Mouse (Mus musculus) embryonic stem cell, embryonic (primary cell): ENCODE measurements around the gene St7.

Experiments
- CTCF ChIA-PET, 4 experiments: fragments of 300-600 bp in 2 of 4; fragments of 350-600 bp in 2 of 4; sonication (Branson Sonifier 250); formaldehyde crosslinking; loops; one replicate each; lab custom pipeline; 2022; ENCODE audit warnings: inconsistent platforms in 2 of 4; lab: Charles Lee
- POLR2A ChIA-PET, 4 experiments: fragments of 300-600 bp in 2 of 4; fragments of 350-600 bp in 2 of 4; sonication (Branson Sonifier 250); formaldehyde crosslinking; loops; one replicate each; lab custom pipeline; 2022; ENCODE audit warnings: antibody characterized with exemption in 4 of 4, inconsistent platforms in 1 of 4; lab: Charles Lee

The St7 gene

DNA sequence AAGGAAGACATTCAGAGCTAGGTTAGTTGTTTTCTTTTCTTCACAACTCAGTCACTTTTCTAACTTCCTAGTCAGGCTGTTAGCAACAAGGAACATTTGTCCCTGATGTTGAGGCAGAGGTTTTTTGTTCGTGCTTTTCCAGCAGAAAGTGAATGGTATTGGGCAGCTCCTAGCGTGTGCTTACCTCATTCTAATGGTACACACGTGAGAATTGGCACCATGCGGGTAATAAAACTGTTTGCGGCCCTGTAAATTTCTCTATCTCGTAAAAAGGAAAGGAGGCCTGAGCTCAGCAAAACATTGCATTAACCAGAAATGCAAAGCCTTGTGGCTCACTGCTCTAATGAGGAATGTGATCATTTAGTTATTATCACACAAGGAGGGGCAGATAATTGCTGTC is 143.0 kb downstream of the St7 start:
- CTCF ChIA-PET: no interaction called here
- POLR2A ChIA-PET: no interaction called here

GRCm38 (mm10) chr6:17837676-17838075 is 144.9 kb downstream of the St7 start:
- ChIA-PET CTCF (interaction anchor here in 1 of 4 experiments (0.6 kb wide), 1 partner anchor 53 kb away, joined by 3 read pairs; no protein-coding TSS in a partner anchor), POLR2A (interaction anchor here in 1 of 4 experiments (1.2 kb wide), 1 partner anchor 49 kb away, joined by 3 read pairs; no protein-coding TSS in a partner anchor)

- ChIA-PET CTCF (no interaction called here), POLR2A (interaction anchor here in 3 of 4 experiments (0.5 to 1.8 kb wide), 17 partner anchors 9 to 520 kb away, joined by 3 to 5 read pairs (median 3); partner anchors contain the start of gene St7 (in 1 of the 3))
Measured at GRCm38 (mm10) chr6:17840431-17840830, 147.7 kb downstream of the St7 start.

DNA sequence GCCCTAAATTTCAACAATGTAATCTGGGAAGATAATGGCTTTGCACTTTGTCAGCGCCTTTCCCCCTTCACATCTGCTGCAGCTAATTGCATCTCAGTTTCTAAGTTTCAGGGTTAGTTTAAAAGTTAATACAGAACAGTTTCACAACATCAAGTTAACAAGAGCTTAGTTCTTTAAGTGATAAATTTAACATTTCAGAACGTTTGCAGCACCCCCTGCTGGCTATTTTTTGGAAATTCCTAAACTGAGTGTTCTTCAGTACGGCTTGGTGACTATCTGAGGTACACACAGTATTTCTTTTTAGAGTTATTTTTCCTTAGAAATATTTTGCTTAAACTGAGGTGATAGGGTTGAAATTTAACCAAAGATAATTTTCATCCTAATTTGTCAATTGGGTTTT is 150.0 kb downstream of the St7 start:
- ChIA-PET POLR2A (interaction anchor here in 1 of 4 experiments (1.0 to 1.2 kb wide), 2 partner anchors 10 to 29 kb away, joined by 3 read pairs; no protein-coding TSS in a partner anchor), CTCF (interaction anchor here in 2 of 4 experiments (0.7 to 1.8 kb wide), 7 partner anchors 113 to 187 kb away, joined by 3 to 4 read pairs (median 3); partner anchors contain the start of gene Wnt2 (in 1 of the 2))

DNA sequence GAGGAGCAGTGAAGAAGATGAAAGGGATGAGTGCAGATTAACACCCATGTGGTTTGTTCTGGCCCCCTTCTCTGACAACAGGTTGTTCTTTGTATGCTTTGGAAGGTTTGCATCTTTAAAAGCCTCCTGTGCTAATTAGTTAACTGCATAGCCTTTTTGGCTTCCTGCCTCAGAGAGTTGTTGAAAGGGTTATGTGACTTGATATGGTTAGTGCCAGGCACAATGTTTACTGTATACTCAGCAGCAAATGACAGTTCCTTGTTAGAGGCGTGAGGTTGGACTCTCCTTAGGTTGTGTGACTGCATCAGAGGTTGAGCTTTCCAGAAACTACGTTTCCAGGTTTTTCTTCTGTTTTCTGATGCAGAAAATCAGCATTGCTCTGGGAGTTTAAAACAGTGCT is 158.6 kb downstream of the St7 start:
- ChIA-PET CTCF (no interaction called here), POLR2A (no interaction called here)

- POLR2A ChIA-PET: no interaction called here
- CTCF ChIA-PET: interaction anchor here in 1 of 4 experiments (0.7 kb wide), 1 partner anchor 148 kb away, joined by 4 read pairs; no protein-coding TSS in a partner anchor
Measured at GRCm38 (mm10) chr6:17853587-17854274, 161.0 kb downstream of the St7 start.

- ChIA-PET CTCF (no interaction called here), POLR2A (no interaction called here)
Measured at GRCm38 (mm10) chr6:17855616-17856015, 162.9 kb downstream of the St7 start.

DNA sequence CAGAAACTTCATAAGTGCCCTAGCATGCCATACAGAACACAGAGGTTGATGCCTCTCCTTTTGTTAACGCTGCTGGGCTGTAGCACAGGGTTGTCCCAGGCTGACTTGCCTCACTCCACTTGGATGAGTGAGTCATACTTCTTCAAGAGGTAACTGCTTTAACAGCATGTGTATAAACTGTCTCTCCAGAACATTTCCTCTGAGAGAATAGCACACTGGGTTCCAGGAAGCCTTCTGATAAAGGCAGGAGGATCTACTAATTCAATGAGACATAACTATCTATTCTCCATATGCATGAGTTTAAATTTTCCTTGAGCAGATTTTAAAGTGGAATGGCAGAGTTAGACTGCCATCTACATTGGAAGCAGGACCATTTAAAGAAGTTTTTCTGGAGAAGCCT is 166.8 kb downstream of the St7 start:
- ChIA-PET CTCF (no interaction called here), POLR2A (no interaction called here)

DNA sequence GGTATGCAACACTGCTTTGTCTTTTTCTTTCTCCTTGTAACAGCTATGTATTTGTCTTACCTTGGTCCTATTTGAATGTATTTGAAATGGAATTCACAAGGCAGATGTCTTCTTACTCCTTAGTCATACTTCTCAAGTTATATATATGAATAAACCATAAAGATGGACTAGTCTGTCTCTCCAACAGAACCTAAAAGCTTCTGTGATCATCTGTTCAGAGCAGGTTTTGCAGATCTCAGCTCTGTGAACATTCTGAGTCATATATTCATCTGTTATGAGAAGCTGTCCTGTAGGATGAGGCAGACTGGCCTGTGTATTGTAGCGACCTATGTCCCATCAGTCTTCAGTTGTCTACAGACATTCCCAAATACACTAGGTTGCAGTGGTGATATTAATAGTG is 167.7 kb downstream of the St7 start:
- ChIA-PET POLR2A (no interaction called here), CTCF (no interaction called here)

DNA sequence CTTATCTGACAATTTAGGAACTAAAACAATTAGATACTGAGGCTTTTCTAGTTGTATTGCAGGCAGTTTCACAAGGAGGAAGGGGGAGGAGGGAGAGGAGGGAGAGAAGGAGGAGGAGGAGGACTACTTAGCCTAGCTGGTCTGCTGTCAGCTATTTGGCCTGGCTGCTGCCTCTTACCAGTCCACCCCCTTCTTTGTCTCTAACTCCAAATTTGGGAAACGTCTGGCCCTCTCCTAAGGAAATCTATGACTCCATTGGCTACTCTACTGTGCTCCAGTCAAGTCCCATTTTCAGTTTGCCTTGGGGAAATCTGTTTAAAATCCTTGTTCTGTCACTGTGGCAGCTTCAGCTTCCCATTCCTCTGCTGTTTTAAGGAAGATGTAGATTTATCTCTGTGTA is 175.1 kb downstream of the St7 start:
- ChIA-PET CTCF (no interaction called here), POLR2A (no interaction called here)

DNA sequence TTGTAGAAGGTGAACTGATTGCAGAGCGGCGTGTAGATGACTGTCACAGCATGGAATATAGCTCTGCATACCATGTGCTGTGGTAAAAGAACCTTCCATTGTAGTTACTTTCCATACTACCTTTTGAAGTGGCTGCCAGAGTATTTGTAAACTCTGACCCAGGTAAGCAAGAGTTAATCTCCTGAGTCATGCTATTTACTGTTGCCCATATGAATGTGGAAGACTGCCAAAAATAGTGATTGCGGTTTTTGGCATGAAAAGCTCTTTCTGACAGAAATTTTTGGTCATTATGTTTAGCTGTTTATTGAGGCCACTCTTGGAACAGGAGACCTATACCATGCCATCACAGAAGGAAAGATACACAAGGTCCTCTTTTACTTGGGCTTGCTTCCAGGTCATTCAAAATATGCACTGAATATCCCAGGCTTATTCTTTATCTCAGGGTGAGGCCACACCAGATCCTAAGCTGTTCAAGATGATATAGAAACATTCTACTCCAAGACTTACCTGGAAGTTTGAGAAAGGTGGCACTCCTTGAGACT is 179.2 kb downstream of the St7 start:
- ChIA-PET POLR2A (interaction anchor here in 1 of 4 experiments (1.3 to 1.7 kb wide), 2 partner anchors 29 to 31 kb away, joined by 3 to 4 read pairs; no protein-coding TSS in a partner anchor), CTCF (interaction anchor here in 1 of 4 experiments (1.0 kb wide), 1 partner anchor 566 kb away, joined by 3 read pairs; no protein-coding TSS in a partner anchor)

DNA sequence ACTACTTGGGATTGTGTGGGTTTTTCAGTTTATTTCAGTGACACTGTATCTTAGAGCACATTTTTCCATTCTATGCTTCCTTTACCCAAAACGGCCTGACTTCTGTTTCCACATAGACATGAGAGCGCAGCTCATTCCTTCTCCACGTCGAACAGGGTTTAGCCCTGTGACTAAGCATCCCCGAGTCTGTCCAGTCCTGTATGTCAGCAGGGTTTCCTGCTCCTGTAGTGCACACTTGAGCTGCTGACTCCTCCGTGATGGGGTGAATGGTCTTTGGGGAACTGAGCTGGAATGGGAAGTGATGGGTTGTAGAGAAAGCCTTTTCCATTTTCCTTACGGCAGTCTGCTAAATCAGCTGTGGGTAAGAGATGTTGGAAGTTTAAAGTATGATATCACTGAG is 182.9 kb downstream of the St7 start:
- POLR2A ChIA-PET: interaction anchor here in 1 of 4 experiments (0.5 kb wide), 1 partner anchor 631 kb away, joined by 3 read pairs; no protein-coding TSS in a partner anchor
- CTCF ChIA-PET: no interaction called here

DNA sequence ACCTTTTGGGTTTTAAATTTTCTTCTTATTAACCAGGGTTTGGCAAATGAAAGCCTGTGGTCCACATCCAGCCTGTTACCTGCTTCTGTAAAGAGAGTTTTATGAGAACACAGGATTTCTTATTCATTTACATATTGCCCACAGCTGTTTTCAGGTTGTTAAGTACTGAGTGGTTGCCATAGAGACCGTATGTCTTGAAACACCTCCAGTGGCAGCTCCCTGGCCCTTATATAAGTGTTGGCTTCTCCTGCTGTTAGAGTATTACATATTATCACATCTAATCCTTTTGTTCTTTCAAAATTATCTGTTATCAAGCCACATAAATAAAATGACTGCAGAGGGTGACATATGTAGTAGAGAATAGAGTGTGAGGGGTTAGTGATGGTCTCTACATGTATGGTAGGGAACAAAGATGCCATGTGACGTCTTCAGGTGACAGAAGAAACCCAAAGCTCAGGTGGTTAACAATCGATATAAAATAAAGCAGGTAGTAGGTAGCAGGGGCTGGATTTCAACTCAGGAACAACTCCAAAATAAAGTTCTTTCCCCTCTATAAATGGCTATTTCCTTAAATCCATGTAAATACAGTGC is 183.4 kb downstream of the St7 start:
- CTCF ChIA-PET: no interaction called here
- POLR2A ChIA-PET: interaction anchor here in 1 of 4 experiments (0.5 kb wide), 1 partner anchor 631 kb away, joined by 3 read pairs; no protein-coding TSS in a partner anchor

- CTCF ChIA-PET: no interaction called here
- POLR2A ChIA-PET: no interaction called here
Measured at GRCm38 (mm10) chr6:17876670-17877179, 184.0 kb downstream of the St7 start.

DNA sequence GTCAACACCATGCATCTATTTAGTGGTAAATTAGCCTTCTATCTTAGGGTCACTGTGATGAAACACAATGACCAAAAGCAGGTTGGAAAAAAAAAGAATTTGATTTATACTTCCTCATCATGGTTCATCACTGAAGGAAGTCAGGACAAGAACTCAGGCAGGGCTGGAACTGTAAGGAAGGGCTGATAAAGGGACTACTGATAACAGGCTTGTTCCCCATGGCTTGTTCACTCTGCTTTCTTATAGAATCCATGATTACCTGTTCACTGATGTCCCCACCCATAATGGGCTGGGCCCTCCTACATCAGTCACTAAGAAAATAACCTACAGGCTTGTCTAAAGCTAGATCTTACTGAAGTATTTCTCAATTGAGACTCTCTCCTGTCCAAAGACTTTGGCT is 190.2 kb downstream of the St7 start:
- ChIA-PET CTCF (no interaction called here), POLR2A (no interaction called here)

DNA sequence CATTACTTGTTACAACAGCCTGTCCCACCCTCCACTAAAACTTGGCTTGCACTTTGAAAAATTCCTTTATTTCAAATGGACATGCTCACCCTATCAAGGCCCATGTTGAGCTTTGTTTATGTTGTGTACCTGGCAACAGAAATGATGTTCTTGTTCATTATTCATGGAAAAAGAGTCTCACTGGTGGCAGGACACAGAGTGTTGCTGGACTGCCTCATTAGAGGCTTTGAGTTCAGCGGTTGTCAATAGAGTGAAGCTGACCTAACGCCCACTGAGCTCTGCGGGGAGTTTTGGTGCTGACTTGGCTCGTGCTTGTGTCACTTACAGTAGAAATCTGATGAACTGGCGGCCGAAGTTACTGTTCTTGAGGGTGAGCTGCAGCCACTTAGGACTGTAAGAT is 195.0 kb downstream of the St7 start:
- POLR2A ChIA-PET: interaction anchor here in 1 of 4 experiments (0.7 to 1.3 kb wide), 3 partner anchors 12 to 56 kb away, joined by 3 to 4 read pairs (median 3); no protein-coding TSS in a partner anchor

DNA sequence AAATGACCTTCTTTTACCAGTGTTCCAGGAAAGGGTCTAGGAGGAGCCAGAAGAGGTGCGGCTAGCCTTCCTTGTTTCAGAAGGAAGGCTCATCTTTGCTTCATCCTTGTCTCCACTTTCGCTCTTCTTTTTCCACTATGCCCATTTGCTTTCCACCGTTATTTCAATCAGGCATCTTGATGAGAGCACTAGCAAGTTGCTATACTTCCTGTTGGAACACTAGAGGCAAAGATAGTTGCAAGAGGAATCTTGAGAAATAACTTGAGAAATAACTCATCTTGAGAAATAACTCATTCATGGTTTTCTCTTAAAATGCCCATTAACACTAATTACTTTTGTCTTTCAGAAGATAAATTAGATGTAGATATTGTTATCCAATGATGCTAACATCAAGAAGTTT is 202.8 kb downstream of the St7 start:
- ChIA-PET CTCF (no interaction called here), POLR2A (no interaction called here)

More for the DNA sequence above, 195.0 kb downstream of the St7 start:
- CTCF ChIA-PET: no interaction called here

- ChIA-PET CTCF (no interaction called here), POLR2A (no interaction called here)
Measured at GRCm38 (mm10) chr6:17898539-17898938, 205.8 kb downstream of the St7 start.

GRCm38 (mm10) chr6:17903355-17903754 is 210.6 kb downstream of the St7 start:
- CTCF ChIA-PET: no interaction called here

More at GRCm38 (mm10) chr6:17903355-17903754, 210.6 kb downstream of the St7 start:
- POLR2A ChIA-PET: no interaction called here
